Mouse (Mus musculus) E14TG2a.4 (cell line): Measurements from ENCODE around the gene Gm11938.

Source experiments
- CTCF ChIP-seq: conservative IDR thresholded peaks from 2 replicates; pipeline ENCODE4 v1.5.1; 2014; ENCODE audit warnings: low read length
- NANOG ChIP-seq: IDR thresholded peaks from 2 replicates; pipeline ENCODE4 v1.6.1; 2014; ENCODE audit warnings: borderline replicate concordance, low read length, mixed read lengths

- TF ChIP-seq CTCF (no peak), NANOG (no peak)
Measured at GRCm38 (mm10) chr11:99634653-99635134, 31.6 kb upstream of the Gm11938 start, which contains the start of gene Krtap4-2.
